Mouse (Mus musculus) forebrain, embryonic 12.5 days (tissue): ENCODE measurements around the gene Surf2. TPM values are rescaled to one million over a fixed set of nuclear protein-coding genes. Genes with fewer than 3 reads are reported as not detected.

Experiments
- ATAC-seq: fragments of 200-750 bp; cut with Nextera tagmentation; 2 replicates; pipeline ENCODE4 v1.8.0; 2017; ENCODE audit warnings: moderate TSS enrichment; ENCODE audit not compliant: low FRiP score
- H3K27ac ChIP-seq: fragments of 300-500 bp; sonication (generic); 2 replicates; pipeline ENCODE4 v1.5.1; 2016; ENCODE audit warnings: mild to moderate bottlenecking
- H3K27me3 ChIP-seq: fragments of 300-500 bp; sonication (generic); 2 replicates; pipeline ENCODE4 v1.6.1; 2016; ENCODE audit warnings: mild to moderate bottlenecking
- H3K36me3 ChIP-seq: fragments of 300-500 bp; sonication (generic); replicated peaks from 2 replicates; pipeline ENCODE4 v1.6.1; 2016; ENCODE audit warnings: mild to moderate bottlenecking
- H3K4me1 ChIP-seq: fragments of 300-500 bp; sonication (generic); 2 replicates; pipeline ENCODE4 v1.6.1; 2016
- H3K4me2 ChIP-seq: fragments of 300-500 bp; sonication (generic); 2 replicates; pipeline ENCODE4 v1.6.1; 2016; ENCODE audit warnings: mild to moderate bottlenecking, moderate library complexity
- H3K4me3 ChIP-seq: fragments of 300-500 bp; sonication (generic); replicated peaks from 2 replicates; pipeline ENCODE4 v1.5.1; 2016; ENCODE audit warnings: mild to moderate bottlenecking
- H3K9ac ChIP-seq: fragments of 300-500 bp; sonication (generic); 2 replicates; pipeline ENCODE4 v1.6.1; 2016; ENCODE audit warnings: mild to moderate bottlenecking
- H3K9me3 ChIP-seq: fragments of 300-500 bp; sonication (generic); 2 replicates; pipeline ENCODE4 v1.6.1; 2016
- WGBS: fragments of 180-500 bp; shearing (Covaris S2); methylation state at CpG from one replicate; pipeline ENCODE4 v1.1.7; 2016; 5-methylcytosine and 5-hydroxymethylcytosine counted together
- polyA plus RNA-seq: library from polyadenylated mRNA; unstranded; fragments of >200 nt; fragmentation: Nextera tagmentation; extraction: Ambion mirVana; gene quantifications from 2 replicates; pipeline ENCODE4 v1.2.1, GENCODE M21; 2016

The Surf2 gene
- polyA plus RNA-seq, 1 experiment from 2014 or later = 50.9 TPM

DNA sequence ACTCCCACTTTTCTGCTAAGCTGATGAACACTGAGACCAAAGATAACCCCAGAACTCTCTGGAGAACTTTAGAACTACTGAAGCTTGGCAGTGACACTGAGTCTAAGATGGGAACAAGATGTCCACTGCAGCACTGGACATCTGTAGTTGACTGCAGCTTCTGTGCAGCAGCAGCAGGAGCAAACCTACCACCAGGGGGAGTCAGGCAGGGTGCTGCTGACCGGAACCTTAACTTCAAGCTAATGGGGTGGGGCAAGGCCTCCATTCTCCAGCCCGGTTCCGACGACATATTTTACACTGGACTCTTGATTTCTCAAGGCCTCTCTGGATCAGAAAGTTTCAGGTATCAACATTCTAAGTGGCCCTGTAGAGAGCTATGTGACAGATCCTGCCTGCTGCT is 9.1 kb upstream of the Surf2 start:
- H3K27ac ChIP-seq = no peak overlapping the region
- no peaks in the 10 kb centered on the region for H3K27me3 ChIP-seq
- no peak overlapping the region for H3K4me2 ChIP-seq
- H3K4me1 ChIP-seq = peaks cover 39% of the 10 kb centered on the region
- H3K9ac ChIP-seq = no peak overlapping the region
- no peak for ATAC-seq
- no peaks in the 10 kb centered on the region for H3K9me3 ChIP-seq
- 58% methylated on average over 4 of the region's 4 CpGs for WGBS
- peaks cover 52% of the 10 kb centered on the region for H3K36me3 ChIP-seq
- no peak overlapping the region for H3K4me3 ChIP-seq

DNA sequence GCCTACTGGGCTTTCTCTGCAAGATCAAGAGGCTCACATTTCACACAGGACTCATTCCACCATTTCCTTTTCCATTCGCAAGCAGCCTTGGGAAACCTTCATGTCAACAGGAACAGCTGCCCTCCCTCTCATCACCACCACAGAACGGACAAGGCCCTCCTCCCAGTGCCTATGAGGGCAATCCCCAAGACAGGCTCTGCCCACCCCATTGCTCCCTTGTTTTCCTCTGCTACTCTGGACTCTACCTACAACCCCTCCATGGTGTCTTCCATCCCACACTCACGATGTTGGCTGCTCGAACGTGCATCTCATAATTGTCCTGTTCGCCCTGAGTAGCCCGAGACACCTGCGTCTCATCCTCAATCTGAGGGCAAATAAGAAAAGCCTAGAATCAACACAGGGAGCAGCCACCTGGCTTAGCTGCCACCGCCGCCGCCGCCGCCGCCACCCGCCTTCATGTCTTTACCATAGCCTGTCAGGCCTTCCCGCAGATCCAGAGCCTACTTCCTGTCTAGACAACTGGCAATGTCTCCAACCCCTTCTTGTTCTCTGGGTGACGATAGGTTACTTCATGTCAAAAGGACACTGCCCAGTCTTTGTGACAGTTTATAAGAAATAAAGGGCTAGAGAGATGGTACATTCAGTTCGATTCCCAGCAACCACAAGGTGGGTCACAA is 7.3 kb upstream of the Surf2 start:
- H3K27ac ChIP-seq = no peak overlapping the region
- H3K4me3 ChIP-seq = peak overlapping the region; percentile 88
- no peaks in the 10 kb centered on the region for H3K9me3 ChIP-seq
- peak overlapping the region; percentile 98 for H3K9ac ChIP-seq
- no peaks in the 10 kb centered on the region for H3K27me3 ChIP-seq
- H3K4me2 ChIP-seq = peak overlapping the region; percentile 100
- 94% methylated on average over 18 of the region's 18 CpGs for WGBS
- ATAC-seq = no peak
- H3K4me1 ChIP-seq = peaks cover 39% of the 10 kb centered on the region
- peaks cover 70% of the 10 kb centered on the region for H3K36me3 ChIP-seq

DNA sequence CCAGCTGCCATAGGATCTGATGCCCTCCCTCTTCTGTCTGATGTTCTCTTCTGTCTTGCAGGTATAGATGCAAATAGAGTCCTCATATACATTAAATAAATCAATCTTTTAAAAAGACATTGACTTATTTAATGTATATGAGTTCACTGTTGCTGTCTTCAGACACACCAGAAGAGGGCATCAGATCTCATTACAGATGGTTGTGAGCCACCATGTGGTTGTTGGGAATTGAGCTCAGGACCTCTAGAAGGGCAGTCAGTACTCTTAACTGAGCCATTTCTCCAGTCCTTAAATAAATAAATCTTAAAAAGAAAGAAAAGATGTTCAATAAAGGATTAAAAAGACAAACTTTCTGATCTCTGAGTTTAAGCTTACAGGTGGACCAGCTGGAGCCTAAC is 6.8 kb upstream of the Surf2 start:
- no peak overlapping the region for H3K27ac ChIP-seq
- peak overlapping the region; percentile 88 for H3K4me3 ChIP-seq
- peak overlapping the region; percentile 100 for H3K4me2 ChIP-seq
- no peaks in the 10 kb centered on the region for H3K9me3 ChIP-seq
- no peak for ATAC-seq
- H3K9ac ChIP-seq = peak overlapping the region; percentile 98
- H3K4me1 ChIP-seq = peaks cover 36% of the 10 kb centered on the region
- no peaks in the 10 kb centered on the region for H3K27me3 ChIP-seq
- peaks cover 73% of the 10 kb centered on the region for H3K36me3 ChIP-seq

DNA sequence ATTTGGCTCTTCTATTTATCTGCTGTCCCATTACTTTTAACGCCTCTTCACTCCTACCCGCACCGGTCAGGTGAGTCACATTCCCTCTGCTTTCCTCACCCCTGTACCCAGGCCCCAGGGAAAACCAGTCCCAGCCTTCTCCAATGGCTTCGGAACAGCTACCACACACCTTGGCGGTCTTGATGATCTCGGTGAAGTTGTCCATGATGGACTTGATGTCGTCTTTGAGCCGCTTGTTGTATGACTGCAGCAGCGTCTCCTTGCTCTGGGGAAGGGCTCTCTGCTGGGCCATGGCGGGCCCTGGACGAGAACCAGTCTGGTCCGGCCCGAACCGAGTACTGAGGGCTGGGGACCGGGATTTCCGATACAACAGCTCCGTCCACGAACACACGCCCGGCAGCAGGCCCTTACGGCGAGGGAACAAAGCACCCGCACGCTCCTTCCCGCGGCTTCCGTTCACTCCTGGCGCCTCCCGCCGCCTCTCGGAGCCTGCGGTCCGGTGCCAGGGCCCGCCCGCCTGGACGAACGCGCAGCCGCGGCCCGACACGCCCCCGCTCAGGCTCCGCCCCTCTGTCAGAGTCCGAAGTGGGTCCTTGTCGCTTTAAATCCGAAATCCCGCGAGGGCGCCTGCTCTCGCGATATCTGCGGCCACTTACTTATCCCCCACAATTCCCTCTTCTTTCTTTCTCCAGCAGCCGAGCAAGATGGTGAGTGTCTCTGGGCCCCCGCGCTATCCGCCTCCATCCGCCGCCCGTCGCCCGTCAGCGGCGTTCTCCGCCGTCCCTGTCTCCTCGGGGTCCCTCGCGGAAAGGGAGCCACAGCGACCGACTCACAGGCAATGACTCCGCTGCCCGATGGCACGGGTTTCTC is 5.8 kb upstream of the Surf2 start, which contains the start of the genes Med22 and Rpl7a:
Gene Med22, minus strand, starts transcription at position 554 of the 870 bp plus-strand sequence.
Gene Rpl7a, plus strand, starts transcription at position 641 of the 870 bp plus-strand sequence.
- Histone ChIP-seq H3K9ac (peak within 1 kb of the TSS; percentile 98), H3K4me1 (peaks cover 46% of the 10 kb centered on the region), H3K36me3 (peaks cover 67% of the 10 kb centered on the region), H3K9me3 (no peaks in the 10 kb centered on the region), H3K4me3 (peak within 1 kb of the TSS; percentile 88), H3K27ac (peak within 1 kb of the TSS; percentile 96), H3K4me2 (peak within 1 kb of the TSS; percentile 100), H3K27me3 (no peaks in the 10 kb centered on the region)
- WGBS = under 1% methylated on average over 73 of the region's 74 CpGs
- ATAC-seq = peak; percentile 93

DNA sequence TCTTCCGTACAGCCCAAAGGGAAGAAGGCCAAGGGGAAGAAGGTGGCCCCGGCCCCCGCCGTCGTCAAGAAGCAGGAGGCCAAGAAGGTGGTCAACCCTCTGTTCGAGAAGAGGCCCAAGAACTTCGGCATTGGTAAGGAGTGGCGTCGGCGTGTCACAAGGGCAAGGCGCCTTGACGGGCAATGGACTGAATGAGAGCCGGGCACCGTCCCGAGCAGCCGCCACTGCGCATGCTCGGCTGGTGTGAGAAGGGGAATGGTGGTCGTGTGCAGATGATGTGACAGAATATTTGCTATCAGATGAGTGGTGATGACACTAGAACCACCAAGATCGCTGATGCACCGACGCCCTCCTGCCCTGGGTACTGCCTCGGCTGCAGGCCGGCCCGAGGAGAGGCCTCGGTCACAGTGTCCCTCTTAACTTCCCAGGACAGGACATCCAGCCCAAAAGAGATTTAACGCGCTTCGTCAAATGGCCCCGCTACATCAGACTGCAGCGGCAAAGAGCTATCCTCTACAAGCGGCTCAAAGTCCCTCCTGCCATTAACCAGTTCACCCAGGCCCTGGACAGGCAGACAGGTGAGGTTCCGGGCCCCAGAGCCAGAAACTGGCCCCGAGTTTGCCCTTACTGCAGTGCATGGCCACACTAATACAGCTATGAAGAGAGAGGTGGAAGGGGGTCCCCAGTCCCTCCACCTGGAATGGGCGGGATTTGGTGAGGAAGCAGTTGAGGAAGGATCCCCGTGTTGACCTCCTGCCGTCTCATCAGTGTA is 5.0 kb upstream of the Surf2 start:
- Histone ChIP-seq H3K4me1 (peaks cover 51% of the 10 kb centered on the region), H3K9ac (peak overlapping the region; percentile 98), H3K27ac (peak overlapping the region; percentile 96), H3K9me3 (no peaks in the 10 kb centered on the region), H3K27me3 (no peaks in the 10 kb centered on the region), H3K4me3 (peak overlapping the region; percentile 88), H3K36me3 (peaks cover 59% of the 10 kb centered on the region), H3K4me2 (peak overlapping the region; percentile 100)
- under 1% methylated on average over 37 of the region's 37 CpGs for WGBS
- peak; percentile 50 for ATAC-seq

DNA sequence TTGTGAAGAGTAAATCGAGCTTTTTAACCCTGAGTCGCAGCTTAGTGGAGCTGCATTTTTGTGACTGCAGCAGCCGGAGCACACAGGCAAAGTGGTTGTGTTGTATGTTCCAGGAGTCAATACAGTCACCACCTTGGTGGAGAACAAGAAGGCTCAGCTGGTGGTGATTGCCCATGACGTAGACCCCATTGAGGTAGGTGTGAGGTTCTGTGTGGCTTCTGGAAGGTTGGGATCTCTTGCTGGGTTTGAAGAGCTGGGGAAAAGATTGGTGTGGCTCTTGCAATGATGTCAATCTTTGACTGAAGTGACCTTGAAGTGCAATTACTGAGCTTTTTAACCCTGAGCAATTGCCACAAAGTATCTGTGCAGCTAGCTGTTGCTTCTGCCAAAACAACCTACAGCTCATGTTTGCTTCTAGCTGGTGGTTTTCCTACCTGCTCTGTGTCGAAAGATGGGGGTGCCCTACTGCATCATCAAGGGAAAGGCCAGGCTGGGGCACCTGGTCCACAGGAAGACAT is 3.9 kb upstream of the Surf2 start:
- WGBS = 71% methylated on average over 5 of the region's 5 CpGs
- H3K27ac ChIP-seq = no peak overlapping the region

DNA sequence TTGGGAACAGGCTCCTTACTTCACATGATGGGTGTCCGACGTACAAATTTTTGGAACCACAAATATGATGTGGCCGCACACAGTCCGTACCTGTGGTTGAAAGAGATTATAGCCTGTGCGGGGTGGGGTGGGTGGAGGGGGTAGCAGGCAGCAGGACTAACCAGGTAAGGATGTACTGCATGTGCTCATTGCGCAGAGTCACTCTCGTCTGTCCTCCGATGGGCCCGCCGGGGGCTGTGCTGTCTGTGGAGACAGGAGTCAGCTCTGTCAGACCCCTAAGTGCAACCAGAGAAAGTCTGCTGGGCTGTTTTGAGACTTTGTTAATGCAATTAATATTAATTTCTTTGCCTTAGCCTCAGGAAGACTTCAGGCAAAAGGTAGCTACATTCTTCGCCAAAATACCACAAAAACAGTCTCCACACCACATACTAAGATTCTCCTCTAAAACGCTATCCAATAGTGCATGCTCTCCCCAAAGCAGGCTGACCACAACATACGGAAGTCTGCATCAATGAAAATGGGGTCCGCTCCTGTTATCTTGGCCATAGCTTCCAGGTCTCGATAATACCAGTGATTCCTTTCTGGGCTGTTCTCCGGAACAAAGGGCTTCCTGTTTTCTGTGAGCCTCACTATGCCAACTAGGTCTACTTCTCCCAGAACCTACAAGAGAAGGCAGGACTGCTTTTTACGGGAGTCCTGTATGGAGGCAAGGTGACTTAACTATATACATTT is 2.6 kb upstream of the Surf2 start:
- H3K4me2 ChIP-seq = no peak overlapping the region
- 83% methylated on average over 17 of the region's 17 CpGs for WGBS
- H3K4me3 ChIP-seq = no peak overlapping the region
- H3K4me1 ChIP-seq = peaks cover 59% of the 10 kb centered on the region
- no peaks in the 10 kb centered on the region for H3K27me3 ChIP-seq
- H3K9me3 ChIP-seq = no peaks in the 10 kb centered on the region
- no peak for ATAC-seq
- peaks cover 44% of the 10 kb centered on the region for H3K36me3 ChIP-seq
- H3K9ac ChIP-seq = no peak overlapping the region
- no peak overlapping the region for H3K27ac ChIP-seq

More for the DNA sequence above, 3.9 kb upstream of the Surf2 start:
- no peaks in the 10 kb centered on the region for H3K27me3 ChIP-seq
- H3K4me1 ChIP-seq = peaks cover 58% of the 10 kb centered on the region
- H3K9ac ChIP-seq = peak overlapping the region; percentile 98
- H3K4me3 ChIP-seq = peak overlapping the region; percentile 88
- H3K4me2 ChIP-seq = peak overlapping the region; percentile 100
- ATAC-seq = no peak
- H3K9me3 ChIP-seq = no peaks in the 10 kb centered on the region
- H3K36me3 ChIP-seq = peaks cover 47% of the 10 kb centered on the region

DNA sequence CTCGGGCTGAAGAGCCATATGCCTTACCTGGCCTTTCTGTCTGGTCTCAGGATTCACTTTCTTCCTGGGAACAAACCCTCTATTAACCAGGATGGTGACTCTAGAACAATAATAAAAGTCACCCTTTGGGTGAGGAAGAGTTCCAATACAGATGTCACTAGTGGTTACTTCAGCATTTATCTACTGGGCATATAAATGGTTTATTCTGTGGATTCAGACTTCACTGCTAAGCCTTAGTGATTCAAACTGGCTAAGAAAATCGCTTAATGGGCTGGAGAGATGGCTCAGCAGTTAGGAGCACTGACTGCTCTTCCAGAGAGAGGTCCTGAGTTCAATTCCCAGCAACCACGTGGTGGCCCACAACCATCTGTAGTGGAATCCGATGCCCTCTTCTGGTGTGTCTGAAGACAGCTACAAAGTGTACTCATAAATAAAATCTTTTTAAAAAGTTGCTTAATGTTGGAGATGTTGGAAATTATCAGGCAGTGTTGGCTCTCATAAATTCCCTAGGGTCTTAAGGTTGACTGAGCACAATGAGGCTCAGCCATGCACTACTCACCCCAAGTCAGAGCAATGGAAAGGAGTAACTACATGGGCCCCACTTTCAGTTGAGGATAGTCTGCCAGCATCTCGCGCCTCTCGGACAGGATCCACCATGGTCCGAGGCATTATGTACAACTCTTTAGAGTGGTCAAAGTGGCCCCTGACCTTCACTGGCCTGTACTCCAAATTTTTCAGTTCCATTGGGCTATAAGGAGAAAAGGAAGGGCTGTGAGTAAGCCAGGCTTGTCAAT is 1.8 kb upstream of the Surf2 start:
- Histone ChIP-seq H3K4me3 (no peak overlapping the region), H3K27me3 (no peaks in the 10 kb centered on the region), H3K4me2 (no peak overlapping the region), H3K9ac (no peak overlapping the region), H3K36me3 (peaks cover 47% of the 10 kb centered on the region), H3K9me3 (no peaks in the 10 kb centered on the region), H3K4me1 (peaks cover 51% of the 10 kb centered on the region), H3K27ac (no peak overlapping the region)
- no peak for ATAC-seq
- WGBS = 63% methylated on average over 8 of the region's 8 CpGs

DNA sequence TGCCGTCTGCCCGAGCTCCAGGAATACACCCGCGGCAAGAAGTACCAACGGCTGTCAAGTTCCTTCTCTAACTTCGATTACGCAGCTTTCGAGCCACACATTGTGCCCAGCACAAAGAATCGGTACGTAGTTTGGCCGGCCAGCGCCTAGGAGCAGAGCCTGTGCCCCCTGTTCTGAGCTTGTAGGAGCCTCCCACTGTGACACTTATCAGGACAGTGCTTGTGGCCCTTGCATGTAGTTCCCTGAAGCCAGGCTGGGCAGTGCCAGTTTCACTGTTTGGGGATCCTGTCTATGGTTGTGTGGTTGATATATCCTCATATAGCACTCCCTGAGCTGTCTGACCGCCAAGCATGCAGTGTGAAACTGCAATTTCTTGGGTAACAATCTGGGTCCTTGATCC is 571 bp downstream of the Surf2 start:
- no peak for ATAC-seq
- no peaks in the 10 kb centered on the region for H3K9me3 ChIP-seq
- whole genome bisulfite sequencing = 3% methylated on average over 13 of the region's 13 CpGs
- H3K36me3 ChIP-seq = peaks cover 67% of the 10 kb centered on the region
- H3K27me3 ChIP-seq = no peaks in the 10 kb centered on the region
- H3K9ac ChIP-seq = peak overlapping the region; percentile 74
- H3K27ac ChIP-seq = peak overlapping the region; percentile 73; the same call in 1 of the 2 replicates
- peak overlapping the region; percentile 73 for H3K4me3 ChIP-seq
- H3K4me1 ChIP-seq = peaks cover 42% of the 10 kb centered on the region
- peak overlapping the region; percentile 95 for H3K4me2 ChIP-seq

DNA sequence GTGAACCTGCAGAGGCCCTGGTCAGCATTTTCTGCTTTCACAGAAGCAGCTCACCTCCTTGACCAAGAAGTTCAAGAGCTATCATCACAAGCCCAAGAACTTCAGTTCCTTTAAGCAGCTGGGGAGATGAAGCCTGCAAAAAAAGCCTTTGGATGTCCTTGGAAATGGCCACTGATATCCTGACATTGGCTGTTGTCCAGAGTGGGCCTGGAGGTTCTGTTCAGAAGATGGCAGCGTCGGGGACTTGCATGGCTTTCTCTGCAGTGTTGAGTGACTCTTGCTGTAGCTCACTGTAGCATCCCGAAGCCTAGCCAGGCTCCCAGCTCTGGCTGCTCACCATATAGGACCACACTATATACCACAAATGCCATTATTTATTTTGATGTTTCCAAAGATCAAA is 3.5 kb downstream of the Surf2 start:
- H3K4me3 ChIP-seq = no peak overlapping the region
- no peaks in the 10 kb centered on the region for H3K9me3 ChIP-seq
- no peak overlapping the region for H3K9ac ChIP-seq
- H3K4me1 ChIP-seq = peaks cover 27% of the 10 kb centered on the region
- no peak overlapping the region for H3K27ac ChIP-seq
- H3K36me3 ChIP-seq = peaks cover 69% of the 10 kb centered on the region
- H3K27me3 ChIP-seq = no peaks in the 10 kb centered on the region
- WGBS = 92% methylated on average over 3 of the region's 3 CpGs
- no peak for ATAC-seq
- no peak overlapping the region for H3K4me2 ChIP-seq
